Mouse (Mus musculus) G1E-ER4 (cell line): ENCODE data around the gene Trim9. TPM values are rescaled to one million over a fixed set of nuclear protein-coding genes. Genes with fewer than 3 reads are reported as not detected.

Source experiments
- GATA1 ChIP-seq: IDR thresholded peaks from one replicate; pipeline ENCODE4 v1.8.0; 2012; ENCODE audit warnings: low read length, inconsistent platforms
- polyA plus RNA-seq: library from polyadenylated mRNA; stranded (reverse); fragments of >175 nt; gene quantifications from 2 replicates; pipeline ENCODE4 v1.2.3, GENCODE M21; 2012

The Trim9 gene
- polyA plus RNA-seq = not detected in 2 replicates

GRCm38 (mm10) chr12:70347202-70347841 lies at the start of gene Trim9:
TSS of gene Trim9 (minus strand) at chr12:70347614.
- TF ChIP-seq GATA1 = no peak

GRCm38 (mm10) chr12:70395061-70395460 lies 47.6 kb upstream of the Trim9 start:
- TF ChIP-seq GATA1 = no peak

GRCm38 (mm10) chr12:70391236-70391635 lies 43.8 kb upstream of the Trim9 start:
- TF ChIP-seq GATA1 = no peak

- no peak for TF ChIP-seq GATA1
These were observed 27.6 kb upstream of the Trim9 start for GRCm38 (mm10) chr12:70374976-70375375.

- TF ChIP-seq GATA1 = no peak
These were observed 25.5 kb upstream of the Trim9 start for GRCm38 (mm10) chr12:70372874-70373273.

- TF ChIP-seq GATA1 = no peak
These were observed 21.9 kb upstream of the Trim9 start for GRCm38 (mm10) chr12:70369348-70369747.

GRCm38 (mm10) chr12:70368820-70369219 lies 21.4 kb upstream of the Trim9 start:
- no peak for TF ChIP-seq GATA1

- no peak for TF ChIP-seq GATA1
These were observed 20.2 kb upstream of the Trim9 start for GRCm38 (mm10) chr12:70367326-70368248.

GRCm38 (mm10) chr12:70363016-70363415 lies 15.6 kb upstream of the Trim9 start:
- TF ChIP-seq GATA1 = no peak

- TF ChIP-seq GATA1 = no peak
These were observed 12.9 kb upstream of the Trim9 start for GRCm38 (mm10) chr12:70360276-70360675.

GRCm38 (mm10) chr12:70359443-70359842 lies 12.0 kb upstream of the Trim9 start:
- no peak for TF ChIP-seq GATA1

- no peak for TF ChIP-seq GATA1
These were observed 7.5 kb upstream of the Trim9 start for GRCm38 (mm10) chr12:70354926-70355325.

GRCm38 (mm10) chr12:70350490-70350889 lies 3.1 kb upstream of the Trim9 start:
- TF ChIP-seq GATA1 = no peak

- no peak for TF ChIP-seq GATA1
These were observed 2.4 kb upstream of the Trim9 start for GRCm38 (mm10) chr12:70349788-70350187.

GRCm38 (mm10) chr12:70348026-70348425 lies 612 bp upstream of the Trim9 start:
- TF ChIP-seq GATA1 = no peak

- no peak for TF ChIP-seq GATA1
These were observed 1.0 kb downstream of the Trim9 start for GRCm38 (mm10) chr12:70346139-70347026.
